Mouse (Mus musculus) mature B cell (primary cell): ENCODE measurements around the gene Gm45618.

Experiments used
- in situ Hi-C: fragments of 300-500 bp; cut with MboI; formaldehyde crosslinking; loops from 2 replicates; pipeline ENCODE4 v1.14.3; 2019

Gm45618 gene

GRCm38 (mm10) chr7:142094301-142095143 lies 26.0 kb downstream of the Gm45618 start:
- in situ Hi-C loops = no loop called here

GRCm38 (mm10) chr7:142093696-142094240 lies 26.8 kb downstream of the Gm45618 start:
- in situ Hi-C loops = no loop called here

GRCm38 (mm10) chr7:142092991-142093390 lies 27.5 kb downstream of the Gm45618 start:
- in situ Hi-C loops = no loop called here

GRCm38 (mm10) chr7:142091848-142092247 lies 28.7 kb downstream of the Gm45618 start:
- in situ Hi-C loops = no loop called here

GRCm38 (mm10) chr7:142089648-142090447 lies 30.7 kb downstream of the Gm45618 start:
- in situ Hi-C loops = no loop called here

- in situ Hi-C loops = no loop called here
These were observed 31.6 kb downstream of the Gm45618 start for GRCm38 (mm10) chr7:142088886-142089285.

GRCm38 (mm10) chr7:142087069-142087652 lies 33.4 kb downstream of the Gm45618 start:
- in situ Hi-C loops = no loop called here

- in situ Hi-C loops = no loop called here
These were observed 34.2 kb downstream of the Gm45618 start for GRCm38 (mm10) chr7:142086159-142086905.

- in situ Hi-C loops = no loop called here
These were observed 35.7 kb downstream of the Gm45618 start for GRCm38 (mm10) chr7:142084820-142085219.

GRCm38 (mm10) chr7:142084395-142084794 lies 36.1 kb downstream of the Gm45618 start:
- in situ Hi-C loops = no loop called here

GRCm38 (mm10) chr7:142083588-142084317 lies 36.8 kb downstream of the Gm45618 start:
- in situ Hi-C loops = no loop called here

GRCm38 (mm10) chr7:142082607-142083006 lies 37.9 kb downstream of the Gm45618 start:
- in situ Hi-C loops = no loop called here

- in situ Hi-C loops = no loop called here
These were observed 38.4 kb downstream of the Gm45618 start for GRCm38 (mm10) chr7:142082179-142082578.

GRCm38 (mm10) chr7:142081736-142082135 lies 38.8 kb downstream of the Gm45618 start:
- in situ Hi-C loops = no loop called here

- in situ Hi-C loops = no loop called here
These were observed 39.7 kb downstream of the Gm45618 start for GRCm38 (mm10) chr7:142080876-142081275.

GRCm38 (mm10) chr7:142079365-142079764 lies 41.2 kb downstream of the Gm45618 start:
- in situ Hi-C loops = no loop called here

- in situ Hi-C loops = no loop called here
These were observed 43.4 kb downstream of the Gm45618 start for GRCm38 (mm10) chr7:142077138-142077537.

GRCm38 (mm10) chr7:142074146-142074886 lies 46.2 kb downstream of the Gm45618 start:
- in situ Hi-C loops = no loop called here

- in situ Hi-C loops = no loop called here
These were observed 48.8 kb downstream of the Gm45618 start for GRCm38 (mm10) chr7:142071717-142072116.

GRCm38 (mm10) chr7:142071212-142071578 lies 49.3 kb downstream of the Gm45618 start:
- in situ Hi-C loops = no loop called here
